Mouse (Mus musculus) layer of hippocampus, adult 2 months (tissue): ENCODE measurements around the gene Abca8b. TPM values are rescaled to one million over a fixed set of nuclear protein-coding genes. Genes with fewer than 3 reads are reported as not detected.

ENCODE experiments used
- DNase-seq, 2 experiments: peaks; one replicate each; pipeline ENCODE4 v3.0.0; 2022; ENCODE audit warnings: low spot score in 2 of 2
- H3K27ac ChIP-seq: fragments of 200-600 bp; 2 replicates; pipeline ENCODE4 v1.8.1; 2022
- H3K4me3 ChIP-seq: fragments of 200-600 bp; 2 replicates; pipeline ENCODE4 v1.8.1; 2022; ENCODE audit warnings: mild to moderate bottlenecking
- CTCF ChIP-seq: fragments of 200-600 bp; conservative IDR thresholded peaks from 2 replicates; pipeline ENCODE4 v1.8.1; 2022; ENCODE audit warnings: antibody characterized with exemption, mild to moderate bottlenecking, moderate library complexity
- total RNA-seq, 2 experiments: library from RNA; stranded (reverse); gene quantifications; 2 replicates each; pipeline ENCODE4 v1.2.3; 2021

Abca8b gene
- total RNA-seq, 2 experiments from 2014 or later: 11.2 to 11.9 TPM

- no peak for DNase-seq
- Histone ChIP-seq H3K27ac (no peak overlapping the region), H3K4me3 (no peak overlapping the region)
- no peak for TF ChIP-seq CTCF
Measured at GRCm38 (mm10) chr11:109889595-109889994, 106.0 kb downstream of the Abca8b start.

DNA sequence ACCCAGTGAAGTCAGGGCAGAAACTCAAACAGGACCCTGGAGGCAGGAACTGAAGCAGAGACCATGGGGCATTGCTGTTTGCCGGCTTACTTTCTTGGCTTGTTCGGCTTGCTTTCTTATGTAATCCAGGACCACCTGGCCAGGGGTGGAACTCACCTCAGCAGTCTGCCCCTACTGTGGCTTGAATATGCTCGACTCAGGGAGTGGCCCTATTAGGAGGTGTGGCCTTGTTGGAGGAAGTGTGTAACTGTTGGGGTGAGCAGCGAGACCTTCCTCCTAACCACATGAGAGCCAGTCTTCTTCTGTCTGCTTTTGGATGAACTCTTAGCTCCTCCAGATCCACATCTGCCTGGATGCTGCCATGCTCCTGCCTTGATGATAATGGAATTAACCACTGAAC, 108.9 kb downstream of the Abca8b start:
- no peak for DNase-seq
- TF ChIP-seq CTCF: no peak
- Histone ChIP-seq H3K27ac (no peak overlapping the region), H3K4me3 (no peak overlapping the region)

GRCm38 (mm10) chr11:109885521-109885920, 110.1 kb downstream of the Abca8b start:
- TF ChIP-seq CTCF: no peak
- H3K27ac ChIP-seq: no peak overlapping the region
- no peak for DNase-seq
- no peak overlapping the region for H3K4me3 ChIP-seq

- no peak for DNase-seq
- Histone ChIP-seq H3K27ac (no peak overlapping the region), H3K4me3 (no peak overlapping the region)
- TF ChIP-seq CTCF: no peak
Measured at GRCm38 (mm10) chr11:109884801-109885200, 110.8 kb downstream of the Abca8b start.

- no peak for TF ChIP-seq CTCF
- DNase-seq: no peak
- Histone ChIP-seq H3K4me3 (no peak overlapping the region), H3K27ac (no peak overlapping the region)
Measured at GRCm38 (mm10) chr11:109884126-109884525, 111.5 kb downstream of the Abca8b start.

Other genes with a start within 250 kb of the Abca8b start
- not detected for gene 1700012B07Rik, start 167.8 kb downstream of the Abca8b start, total RNA-seq
- gene Abca8a, start 100.1 kb upstream of the Abca8b start, total RNA-seq: 1 to 10 TPM; 3.3 to 5.0 TPM
- gene Abca9, start 172.4 kb upstream of the Abca8b start, total RNA-seq: 1 to 10 TPM; 5.6 to 7.1 TPM